Mouse (Mus musculus) spleen, embryonic (tissue): ENCODE results near the gene Nlrp6.
"Not testable (repeated sequence)": the region's sequence is repeated elsewhere in the genome, so short reads cannot be mapped to it uniquely, and the experiment has no call there.

ENCODE experiments used
- CTCF ChIA-PET: fragments of 350-600 bp; sonication (Branson Sonifier 250); formaldehyde crosslinking; loops from one replicate; lab custom pipeline; 2022; lab: Charles Lee

Gene Nlrp6

DNA sequence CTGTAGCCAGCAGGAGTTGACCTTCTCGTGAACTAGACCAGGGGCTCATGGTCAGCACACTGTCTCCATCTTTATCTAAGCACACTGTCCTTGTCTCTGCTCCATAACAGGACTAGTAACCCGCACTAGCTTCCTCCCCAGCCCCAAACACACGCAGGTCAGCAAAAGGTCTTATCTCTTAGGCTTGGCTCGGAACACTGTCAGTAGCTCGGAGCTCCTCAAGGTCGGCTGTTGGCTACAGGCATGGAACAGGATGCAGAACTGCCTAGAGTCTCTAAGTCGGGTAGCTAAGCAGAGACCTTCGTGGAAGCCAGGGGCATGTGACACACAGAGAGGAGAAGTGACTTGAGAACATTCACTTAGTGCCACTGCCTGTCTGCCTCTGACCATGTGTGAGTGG lies 27.5 kb downstream of the Nlrp6 start:
- CTCF ChIA-PET: no interaction called here

DNA sequence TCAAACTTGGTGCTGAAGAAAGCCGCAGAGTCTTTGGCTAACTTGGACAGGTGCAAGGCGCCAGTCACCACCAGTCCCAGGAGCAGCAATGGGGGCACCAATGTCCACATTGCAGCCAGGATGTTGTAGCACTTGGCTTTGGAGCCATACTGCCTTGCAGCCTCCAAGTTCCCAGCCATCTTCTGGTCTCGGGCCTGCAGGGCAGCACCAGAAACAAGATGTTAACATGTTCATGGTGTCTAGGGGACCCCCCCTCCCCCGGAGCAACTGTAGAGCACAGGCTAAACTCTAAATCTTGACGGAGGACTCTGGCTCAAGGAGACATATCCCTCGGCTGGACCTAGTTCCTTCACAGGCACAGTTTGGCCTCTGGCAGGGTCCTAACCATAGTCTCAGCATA lies 28.6 kb downstream of the Nlrp6 start:
- CTCF ChIA-PET: interaction anchor here (0.8 kb wide), 1 partner anchor 634 kb away, joined by 3 read pairs; no protein-coding TSS in a partner anchor

DNA sequence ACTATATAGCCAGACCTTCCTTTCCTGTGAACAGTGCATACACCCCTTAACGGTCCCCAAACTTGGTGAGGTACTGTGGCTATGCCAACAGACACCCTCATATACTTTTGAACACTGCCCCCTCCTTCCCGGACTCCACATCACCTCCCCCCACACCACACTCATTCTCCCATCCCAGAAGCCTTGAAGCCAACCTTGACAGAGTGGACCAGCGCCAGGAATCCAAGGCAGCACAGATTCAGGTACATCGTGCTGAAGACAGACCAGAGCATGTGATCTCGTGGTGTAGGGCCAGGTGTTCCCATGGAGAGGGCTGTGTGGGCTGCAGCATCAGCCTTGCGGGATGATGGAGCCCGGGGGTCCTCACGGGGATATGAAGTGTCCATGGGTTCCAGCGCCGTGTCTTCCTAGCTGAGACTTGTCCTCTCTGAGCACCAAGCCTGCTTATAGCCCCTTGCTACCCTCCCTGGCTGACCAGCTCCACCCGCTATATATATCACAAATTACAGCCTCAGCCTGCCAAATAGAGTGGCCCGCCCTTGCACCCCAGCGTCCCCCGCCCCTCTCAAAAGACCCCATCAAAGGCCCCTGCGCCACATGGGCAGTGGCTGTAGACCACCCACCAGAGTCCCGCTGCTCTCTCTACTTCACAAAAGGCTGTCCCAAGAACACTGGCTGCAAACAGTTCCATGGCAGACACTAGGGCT lies 29.3 kb downstream of the Nlrp6 start, which contains the start of gene Ifitm5:
TSS of gene Ifitm5 (minus strand) at position 468 of the 707 bp plus-strand sequence.
- CTCF ChIA-PET: no interaction called here

DNA sequence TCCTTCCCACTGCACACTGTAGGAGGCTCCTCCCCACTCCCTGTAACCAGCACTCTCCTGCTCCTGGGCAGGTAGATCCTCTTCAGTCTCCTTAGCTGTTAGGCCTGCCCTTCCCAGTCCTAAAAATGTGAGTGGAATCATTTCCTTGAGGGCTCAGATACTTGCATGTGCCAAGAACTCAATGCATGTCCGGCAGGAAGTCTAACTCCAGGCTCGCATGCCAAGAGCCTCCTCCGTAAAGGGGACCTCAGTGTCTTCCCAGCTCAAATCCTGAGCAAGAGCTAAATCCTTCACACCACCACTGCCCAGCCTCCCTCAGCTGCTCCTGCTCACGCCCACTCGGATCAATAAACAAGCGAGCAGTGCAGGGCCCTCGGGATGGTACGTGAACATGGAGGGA lies 30.3 kb downstream of the Nlrp6 start:
- CTCF ChIA-PET: no interaction called here

DNA sequence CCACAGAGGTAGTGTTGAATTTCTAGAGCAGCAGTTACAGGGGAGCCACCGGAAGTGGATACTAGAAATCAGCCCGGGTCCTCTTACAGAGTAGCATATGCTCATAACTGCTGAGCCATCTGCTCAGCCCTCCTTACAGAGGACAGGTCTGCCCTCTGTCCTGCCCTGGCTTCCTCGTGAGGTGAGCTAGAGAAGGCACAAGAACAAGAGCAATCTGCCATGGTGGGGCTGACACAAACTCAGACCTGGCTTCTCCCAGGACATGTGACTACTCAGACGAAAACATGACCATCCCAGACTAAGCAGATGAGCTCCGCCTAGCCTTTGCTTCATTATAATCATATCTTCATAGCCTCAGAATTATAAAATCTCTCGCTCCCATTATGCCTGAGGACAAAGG lies 31.1 kb downstream of the Nlrp6 start:
- CTCF ChIA-PET: interaction anchor here (0.6 kb wide), 2 partner anchors 120 to 142 kb away, joined by 7 read pairs; no protein-coding TSS in a partner anchor

DNA sequence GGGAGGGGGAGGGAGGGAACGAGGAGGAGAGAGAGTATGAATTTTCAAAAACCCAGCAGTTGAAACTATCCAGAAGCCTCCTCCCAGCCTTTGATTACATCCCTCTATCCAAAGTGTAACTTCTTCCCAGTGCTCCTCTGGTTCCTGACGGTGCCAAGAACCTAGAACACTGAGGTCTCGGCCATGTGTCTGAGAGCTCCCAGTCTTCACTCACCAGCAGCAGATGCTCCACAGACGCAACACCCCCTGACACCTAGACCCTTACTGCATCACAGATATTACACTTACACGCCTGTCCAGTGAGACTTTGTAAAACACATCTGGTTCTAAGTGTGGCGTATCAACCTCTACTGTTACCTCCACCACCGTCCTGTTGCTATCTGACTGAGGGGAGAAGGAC lies 31.7 kb downstream of the Nlrp6 start:
- CTCF ChIA-PET: interaction anchor here (0.6 kb wide), 3 partner anchors 12 to 141 kb away, joined by 4 to 7 read pairs (median 7); no protein-coding TSS in a partner anchor

DNA sequence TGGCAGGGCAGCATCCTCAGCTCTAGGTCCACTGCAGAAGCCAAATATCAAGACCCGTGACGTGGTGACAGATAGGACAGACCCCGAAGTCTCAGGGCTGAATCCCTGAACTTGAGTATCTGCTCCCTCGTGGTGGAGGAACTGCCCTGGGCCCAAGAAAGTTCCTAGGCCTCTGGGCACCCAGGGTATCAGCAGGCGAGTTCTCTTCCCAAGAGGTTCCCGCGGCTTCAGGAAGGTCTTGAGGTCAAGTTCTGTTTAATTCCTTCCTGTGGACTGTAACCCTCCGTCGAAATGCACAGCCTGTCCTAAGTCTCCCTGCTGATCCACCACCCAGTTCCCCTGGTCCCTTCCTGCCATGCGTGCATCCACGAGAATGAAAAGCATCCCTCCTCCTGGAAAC lies 32.4 kb downstream of the Nlrp6 start:
- CTCF ChIA-PET: no interaction called here

DNA sequence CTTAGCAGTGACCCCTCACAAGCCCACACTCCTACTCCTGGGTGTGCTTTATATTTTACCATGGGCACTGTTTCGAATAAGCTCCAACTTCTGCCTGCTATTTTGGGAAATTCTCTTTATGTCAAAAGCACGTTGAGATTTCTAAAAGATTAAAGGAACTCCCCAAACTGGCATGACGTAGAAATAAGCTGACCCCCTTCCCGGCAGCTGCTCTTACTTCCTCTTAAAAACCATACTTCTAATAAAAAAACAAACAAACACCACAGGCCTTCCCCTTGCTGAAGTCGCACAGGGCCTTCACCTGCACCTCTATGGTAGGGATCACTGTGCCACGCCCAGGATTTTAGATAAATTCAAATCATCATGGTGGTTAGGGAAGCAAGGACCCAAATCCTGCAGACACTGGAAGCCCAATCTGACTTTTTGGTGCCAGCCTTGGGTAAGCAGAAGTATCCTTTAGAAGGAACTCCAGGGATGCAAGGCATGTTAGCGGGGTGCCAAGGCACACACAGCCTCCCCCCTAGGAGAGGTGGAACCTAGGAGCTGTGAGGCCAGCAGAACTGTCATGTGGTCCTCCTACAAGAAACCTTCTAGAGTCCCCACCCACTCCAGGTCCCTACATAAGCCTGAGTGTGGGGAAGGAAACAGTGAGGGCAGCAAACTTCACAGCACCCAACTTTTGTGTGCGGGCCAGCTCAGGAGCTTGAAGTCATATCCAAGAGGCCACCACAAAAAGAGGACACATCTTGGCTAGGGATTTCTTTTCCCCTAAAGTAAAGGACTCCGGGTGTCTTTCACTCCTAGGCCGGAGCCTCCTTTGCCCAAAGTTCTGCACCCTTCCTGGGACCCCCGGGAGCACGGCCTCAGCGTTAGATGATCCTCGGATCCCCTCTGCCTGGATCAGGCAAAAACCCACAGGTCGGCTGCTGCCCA lies 33.4 kb downstream of the Nlrp6 start:
- CTCF ChIA-PET: no interaction called here

DNA sequence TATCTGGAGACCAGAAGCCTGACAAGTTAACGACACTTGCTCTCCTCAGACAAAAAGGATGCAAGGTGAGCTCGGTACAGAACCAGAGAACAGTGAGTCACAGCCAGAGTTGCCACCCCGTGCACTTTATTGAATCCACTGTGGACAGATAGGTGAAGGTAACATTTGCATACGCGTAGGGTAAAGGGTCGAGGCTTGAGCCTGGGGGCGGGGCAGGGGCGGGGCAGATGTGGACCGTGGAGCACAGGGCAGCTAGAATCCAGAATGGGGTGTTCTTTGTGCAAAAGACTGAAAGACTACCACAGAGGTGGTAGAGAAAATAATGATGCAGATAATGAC lies 34.0 kb downstream of the Nlrp6 start:
- CTCF ChIA-PET: no interaction called here

DNA sequence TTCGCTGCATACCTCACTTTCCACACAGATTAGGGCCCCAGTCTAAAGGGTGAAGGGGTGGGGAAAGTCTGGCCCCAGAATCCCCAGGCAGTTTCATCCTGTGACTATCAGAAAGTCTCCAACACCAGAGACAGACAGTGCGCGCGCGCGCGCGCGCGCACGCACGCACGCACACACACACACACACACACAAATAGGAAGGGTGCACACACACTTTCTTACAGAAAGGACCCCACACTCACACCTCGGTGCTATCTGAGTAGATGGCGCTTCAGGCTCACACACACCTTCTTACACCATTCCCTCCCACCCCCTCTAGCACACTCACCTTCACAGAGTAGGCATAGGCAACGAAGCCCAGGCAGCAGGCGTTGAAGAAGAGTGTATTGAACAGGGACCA lies 34.6 kb downstream of the Nlrp6 start:
- CTCF ChIA-PET: no interaction called here

DNA sequence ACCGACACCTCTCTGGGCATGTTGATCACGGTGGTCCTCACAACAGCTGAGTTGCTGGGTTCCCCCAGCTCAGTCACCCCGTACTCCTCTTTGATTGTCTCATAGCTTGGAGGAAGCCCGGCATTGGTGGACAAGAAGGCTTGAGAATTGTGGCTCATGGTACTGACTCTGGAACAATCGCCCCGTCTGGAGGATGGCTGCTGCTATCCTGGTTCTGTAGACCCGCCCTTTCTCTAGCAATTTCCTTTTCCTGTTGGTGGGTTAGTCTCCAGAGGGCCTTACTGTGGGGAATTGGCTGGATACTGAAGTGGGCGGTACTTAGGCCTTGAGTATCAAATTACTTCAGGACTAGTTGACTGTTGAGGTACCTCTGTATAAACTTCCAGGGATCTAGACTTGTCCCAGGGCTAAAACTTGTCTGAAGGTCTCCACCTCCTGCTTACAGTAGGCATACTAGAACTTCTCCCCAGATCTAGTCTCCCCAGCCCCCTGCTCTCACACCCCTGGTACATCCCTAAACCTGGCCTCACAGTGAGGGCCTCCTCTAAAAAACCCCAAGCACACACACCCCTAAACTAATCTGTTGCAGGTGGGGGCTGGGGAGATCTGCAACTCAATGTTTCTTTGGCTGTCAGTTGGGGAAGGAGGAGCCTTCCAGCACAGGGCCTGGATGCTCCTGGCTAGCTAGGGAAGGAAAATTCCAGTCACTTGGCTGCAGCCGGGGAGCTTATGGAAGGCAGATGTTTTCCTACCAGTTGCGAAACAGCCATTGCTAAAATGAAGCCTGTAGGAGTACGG lies 35.3 kb downstream of the Nlrp6 start, which contains the start of the genes Gm45717 and Ifitm2:
TSS of gene Gm45717 (minus strand) at position 180 of the 798 bp plus-strand sequence.
TSS of gene Ifitm2 (minus strand) at position 230 of the 798 bp plus-strand sequence.
- CTCF ChIA-PET: no interaction called here

DNA sequence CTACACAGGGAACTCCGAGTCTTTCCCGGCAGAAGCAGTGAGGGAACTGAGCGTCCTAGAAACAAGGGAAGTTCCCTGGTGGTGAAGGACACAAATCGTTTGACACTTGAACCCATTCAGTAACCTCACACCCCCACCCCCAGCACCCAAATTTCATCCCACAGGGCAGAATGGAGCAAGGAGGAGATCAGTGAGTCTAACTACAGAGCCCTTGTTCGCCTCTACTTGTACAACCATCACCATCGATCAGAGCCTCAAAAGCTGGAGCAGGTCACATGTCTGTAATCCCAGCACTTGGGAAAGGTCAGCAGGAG lies 35.8 kb downstream of the Nlrp6 start:
- CTCF ChIA-PET: interaction anchor here (0.7 kb wide), 2 partner anchors 115 to 498 kb away, joined by 4 read pairs; no protein-coding TSS in a partner anchor

DNA sequence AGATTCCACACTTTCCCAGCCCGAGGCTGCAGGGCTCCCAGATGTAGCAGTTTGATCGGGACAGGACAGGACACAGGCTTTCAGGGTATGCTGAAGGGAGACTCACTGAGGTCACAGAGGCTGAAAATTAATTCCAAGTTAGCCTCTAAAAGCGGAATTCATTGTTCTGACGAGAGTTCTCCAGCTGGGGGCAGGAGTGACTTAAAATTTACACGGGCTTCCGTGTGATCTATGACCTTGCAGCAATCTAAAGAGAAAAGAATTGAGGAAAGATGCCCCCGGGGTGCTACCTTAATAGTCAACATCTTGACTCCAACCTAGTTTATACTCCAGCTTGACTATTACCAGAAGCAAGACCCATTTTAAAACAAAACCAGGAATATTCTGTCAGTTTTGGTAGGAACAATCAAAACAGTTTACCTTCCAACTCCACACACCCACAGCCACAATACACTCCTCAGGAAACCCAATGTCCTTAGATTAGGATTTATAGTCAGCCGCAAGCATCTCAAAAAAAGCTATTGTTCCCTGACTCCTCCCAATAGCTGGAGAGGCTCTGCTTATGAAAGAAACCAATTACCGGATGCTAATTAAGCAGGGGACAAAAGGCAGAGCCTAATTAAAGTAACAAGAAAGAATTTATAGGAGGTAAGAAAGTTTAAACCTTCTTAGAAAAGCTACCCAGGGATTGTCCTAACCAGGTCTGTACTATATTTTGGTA lies 38.6 kb downstream of the Nlrp6 start:
- CTCF ChIA-PET: interaction anchor here (0.6 to 1.3 kb wide), 3 partner anchors 18 to 89 kb away, joined by 3 to 5 read pairs (median 4); partner anchors contain the start of gene Pgghg

DNA sequence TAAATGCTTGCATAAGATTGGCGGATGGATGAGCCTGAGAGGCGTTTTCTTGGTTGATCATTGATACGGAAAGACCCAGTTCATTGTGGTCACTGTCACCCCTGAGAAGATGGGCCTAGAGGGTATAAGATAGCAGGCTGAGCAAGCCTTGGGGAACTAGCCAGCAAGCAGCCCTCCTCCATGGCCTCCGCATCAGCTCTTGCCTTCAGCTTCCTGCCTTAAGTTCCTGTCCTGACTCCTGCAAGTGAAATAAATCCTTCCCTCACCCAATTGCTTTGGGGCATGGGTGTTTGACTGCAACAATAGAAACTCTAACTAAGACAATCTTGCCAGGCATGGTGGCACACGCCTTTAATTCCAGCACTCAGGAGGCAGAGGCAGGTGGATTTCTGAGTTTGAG lies 39.3 kb downstream of the Nlrp6 start:
- CTCF ChIA-PET: no interaction called here

DNA sequence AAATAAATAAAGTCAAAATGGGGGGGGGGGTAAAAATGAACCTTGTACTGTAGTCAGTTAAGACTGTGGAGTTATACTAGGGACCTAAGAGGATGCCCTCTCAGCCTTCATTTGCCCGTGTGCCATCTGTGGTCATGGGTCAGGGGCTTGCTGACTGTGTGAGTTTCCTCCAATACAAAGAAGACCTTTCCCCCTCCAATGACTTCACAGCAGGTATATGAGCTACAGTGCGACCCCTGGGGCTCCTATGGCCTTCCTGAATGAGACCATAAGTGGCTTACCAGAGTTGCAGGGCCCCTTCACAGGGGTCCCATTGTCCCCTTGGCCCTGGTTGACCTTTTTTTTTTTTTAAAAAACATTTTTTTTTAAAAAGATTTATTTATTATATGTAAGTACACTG lies 40.7 kb downstream of the Nlrp6 start:
- CTCF ChIA-PET: interaction anchor here (0.7 kb wide), 1 partner anchor 14 kb away, joined by 3 read pairs; no protein-coding TSS in a partner anchor

DNA sequence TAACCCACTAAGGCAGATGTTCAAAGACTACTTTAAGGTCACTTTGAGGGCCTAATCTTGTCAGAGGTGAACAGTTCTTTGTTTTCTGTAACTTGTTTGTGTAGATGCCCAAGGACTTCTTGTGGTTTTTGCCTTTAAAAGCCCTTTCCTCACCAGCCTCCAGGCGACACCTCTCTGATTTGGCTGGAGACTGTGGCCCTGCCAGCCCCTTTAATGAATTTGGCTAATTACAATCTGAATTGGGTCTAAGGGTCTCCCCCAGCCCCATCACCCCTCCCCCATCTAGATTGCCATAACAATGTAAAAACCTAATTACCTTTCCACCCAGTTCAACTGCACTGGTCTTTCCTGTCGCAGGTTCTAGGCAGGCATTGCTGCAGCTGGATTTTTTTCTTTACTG lies 42.0 kb downstream of the Nlrp6 start:
- CTCF ChIA-PET: no interaction called here

DNA sequence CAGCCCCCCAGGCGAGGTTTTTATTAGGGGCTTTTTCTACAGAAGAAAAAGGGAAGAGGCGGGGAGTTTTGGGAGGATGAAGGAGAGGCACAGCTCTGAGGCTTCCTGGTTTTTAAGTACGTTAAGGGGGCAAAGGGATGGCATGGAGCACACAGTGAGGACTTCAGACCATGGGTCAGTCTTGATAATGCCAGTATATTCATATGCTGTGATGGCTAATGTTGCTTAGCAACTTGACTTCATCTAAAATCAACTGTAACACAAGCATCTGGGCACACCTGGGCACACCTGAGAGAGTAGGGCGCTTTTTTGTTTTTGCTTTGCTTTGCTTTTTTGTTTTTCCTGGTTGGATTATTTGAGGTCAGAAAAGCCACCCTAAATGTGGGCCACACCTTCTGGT lies 46.2 kb downstream of the Nlrp6 start, which contains the start of gene Ifitm1:
TSS of gene Ifitm1 (plus strand) at position 301 of the 400 bp plus-strand sequence.
- CTCF ChIA-PET: interaction anchor here (0.7 kb wide), 1 partner anchor 82 kb away, joined by 3 read pairs; no protein-coding TSS in a partner anchor

DNA sequence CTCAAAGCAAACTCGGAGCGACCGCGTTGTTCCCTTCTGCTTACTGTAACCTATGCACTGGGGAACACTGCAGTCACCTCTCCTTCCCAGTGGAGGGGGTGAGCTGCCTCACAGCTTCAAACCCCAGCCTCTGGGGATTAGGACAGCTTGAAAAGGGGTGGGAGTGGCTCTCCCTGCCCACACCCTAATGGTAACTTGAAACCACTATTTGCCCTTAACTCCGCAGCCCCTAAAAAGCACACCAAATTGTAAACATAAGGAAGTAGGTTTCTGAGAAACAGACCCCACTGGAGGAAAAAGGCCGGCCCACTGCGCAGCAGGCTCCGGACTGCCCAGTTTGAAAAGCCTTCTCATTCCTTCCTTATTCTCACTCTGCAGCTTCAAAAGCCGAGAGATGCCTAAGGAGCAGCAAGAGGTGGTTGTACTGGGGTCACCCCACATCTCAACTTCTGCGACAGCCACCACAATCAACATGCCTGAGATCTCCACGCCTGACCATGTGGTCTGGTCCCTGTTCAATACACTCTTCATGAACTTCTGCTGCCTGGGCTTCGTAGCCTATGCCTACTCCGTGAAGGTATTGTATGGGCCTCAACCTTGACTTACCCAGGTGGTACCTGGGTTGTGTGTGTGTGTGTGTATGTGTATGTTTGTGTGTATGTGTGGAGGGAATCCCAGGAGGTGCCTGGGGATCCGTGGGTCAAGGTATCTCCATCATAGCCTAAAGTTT lies 47.3 kb downstream of the Nlrp6 start:
- CTCF ChIA-PET: no interaction called here

DNA sequence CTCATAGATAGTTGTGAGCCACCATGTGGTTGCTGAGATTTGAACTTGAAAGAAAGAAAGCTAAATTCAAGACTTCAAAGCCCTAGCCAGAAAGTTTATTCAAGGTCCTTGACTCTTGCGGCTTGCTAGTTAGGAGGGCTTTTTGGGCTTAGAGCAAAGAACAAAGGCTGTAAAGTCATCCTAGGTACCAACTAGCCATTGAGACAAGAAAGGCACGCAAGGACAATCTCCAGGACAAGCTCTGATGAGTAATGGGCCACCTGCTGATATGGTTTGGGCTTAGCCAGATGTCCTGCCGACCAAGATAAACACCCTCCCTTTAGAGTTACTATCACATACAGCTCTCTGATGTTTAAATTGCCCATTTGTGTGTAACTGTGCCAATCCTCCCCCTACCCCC lies 48.0 kb downstream of the Nlrp6 start:
- CTCF ChIA-PET: not testable (repeated sequence)

DNA sequence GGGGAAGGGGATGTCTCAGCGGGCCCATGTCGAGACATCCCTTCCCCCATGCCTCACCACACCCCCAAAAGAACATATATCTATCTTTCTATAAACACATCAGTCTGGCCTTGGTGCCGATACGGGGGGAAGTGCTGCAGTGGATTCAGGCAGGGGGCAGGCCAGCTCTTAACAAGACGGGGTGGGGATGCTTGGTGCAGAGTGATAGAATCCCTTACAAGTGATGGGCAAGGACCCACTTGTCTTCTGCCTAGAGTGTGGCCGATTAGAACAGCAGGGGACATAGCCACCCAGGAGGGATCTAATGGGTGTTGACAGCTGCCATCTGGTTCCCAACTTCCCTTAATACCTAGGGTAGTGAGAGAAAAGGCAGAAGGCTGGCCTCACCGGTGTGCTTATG lies 50.2 kb downstream of the Nlrp6 start:
- CTCF ChIA-PET: interaction anchor here (0.7 kb wide), 1 partner anchor 24 kb away, joined by 11 read pairs; no protein-coding TSS in a partner anchor
